Mouse (Mus musculus) gastrocnemius, postnatal 4 days (tissue): ENCODE measurements around the gene Hoxb3. TPM values are rescaled to one million over a fixed set of nuclear protein-coding genes. Genes with fewer than 3 reads are reported as not detected.

Source experiments
- DNase-seq, 2 experiments: peaks; one replicate each; pipeline ENCODE4 v3.0.0; 2021 to 2022; ENCODE audit warnings: low spot score in 2 of 2, mixed read lengths in 2 of 2
- total RNA-seq, 2 experiments: library from RNA; stranded (reverse); gene quantifications; 2 replicates each; pipeline ENCODE4 v1.2.3; 2021

Hoxb3 gene
- total RNA-seq, 2 experiments from 2014 or later, result 1.0 to 1.3 TPM

- DNase-seq, result no peak
These were observed 28.7 kb downstream of the Hoxb3 start for GRCm38 (mm10) chr11:96351831-96352230.

DNA sequence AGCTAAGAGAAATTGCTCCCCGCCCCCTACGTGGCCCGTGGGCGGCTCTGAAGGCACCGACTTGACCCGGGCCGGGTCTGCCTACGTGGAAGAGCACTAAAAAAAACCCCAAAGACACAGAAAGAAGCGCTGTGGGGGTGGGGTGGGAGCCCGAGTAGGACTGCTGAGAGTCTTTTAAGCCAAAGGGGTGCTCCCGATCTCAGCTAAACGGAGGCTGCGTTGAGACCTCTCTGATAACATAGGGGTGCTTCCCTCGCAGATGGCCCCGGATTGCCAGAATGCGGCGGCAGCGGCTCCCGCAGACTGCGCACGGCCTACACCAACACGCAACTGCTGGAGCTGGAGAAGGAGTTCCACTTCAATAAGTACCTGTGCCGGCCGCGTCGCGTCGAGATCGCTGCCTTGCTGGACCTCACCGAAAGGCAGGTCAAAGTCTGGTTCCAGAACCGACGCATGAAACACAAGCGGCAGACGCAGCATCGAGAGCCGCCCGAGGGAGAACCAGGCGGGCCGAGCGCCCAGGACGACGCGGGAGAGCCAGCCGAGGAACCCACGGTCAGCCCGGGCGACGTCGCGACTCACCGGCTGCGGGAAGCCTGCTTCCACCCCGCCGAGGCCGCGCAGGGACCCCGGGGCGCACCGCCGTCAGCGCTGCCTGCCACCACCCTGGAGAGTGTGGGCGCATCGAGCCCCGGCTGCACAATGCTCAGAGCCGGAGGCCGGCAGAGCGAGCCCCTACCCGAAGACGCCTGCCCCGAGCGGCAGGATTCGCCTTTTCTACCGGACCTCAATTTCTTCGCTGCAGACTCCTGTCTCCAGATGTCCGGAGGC lies 29.8 kb downstream of the Hoxb3 start:
- DNase-seq, result no peak

DNA sequence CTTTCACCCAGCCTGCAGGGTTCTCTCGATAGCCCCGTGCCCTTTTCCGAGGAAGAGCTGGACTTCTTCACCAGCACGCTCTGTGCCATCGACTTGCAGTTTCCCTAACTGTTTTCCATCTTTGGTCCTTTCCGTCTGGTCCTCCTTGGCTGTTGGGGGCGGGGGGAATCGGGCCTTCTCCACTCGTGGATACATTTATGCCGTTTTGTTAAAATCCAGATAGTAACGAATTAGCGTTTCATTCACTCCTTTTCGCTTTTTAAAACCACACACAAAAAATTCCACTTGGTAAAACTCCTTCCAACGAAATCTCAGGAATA lies 30.4 kb downstream of the Hoxb3 start:
- no peak for DNase-seq

- no peak for DNase-seq
These were observed 30.8 kb downstream of the Hoxb3 start for GRCm38 (mm10) chr11:96353939-96354338.

DNA sequence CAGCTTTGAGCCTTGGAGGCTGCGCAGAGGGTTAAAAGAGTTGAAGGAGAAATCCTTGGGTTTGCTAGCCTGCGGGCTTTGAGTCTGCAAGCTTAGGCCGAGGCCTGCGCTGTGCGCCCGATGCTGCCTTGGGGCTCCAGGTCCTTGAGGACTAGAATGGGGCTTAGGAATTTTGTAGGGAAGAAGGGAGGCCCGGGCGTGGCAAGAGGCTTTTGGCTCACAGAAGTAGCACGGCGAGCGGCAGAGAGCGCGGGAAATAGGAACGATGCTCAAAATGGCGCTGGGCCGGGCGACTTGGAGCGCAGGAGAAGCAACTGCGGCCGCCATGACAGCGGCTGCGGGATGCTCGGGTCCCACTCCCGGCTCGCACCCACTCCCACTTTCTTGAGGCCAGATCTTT lies 31.2 kb downstream of the Hoxb3 start:
- no peak for DNase-seq

- no peak for DNase-seq
These were observed 31.7 kb downstream of the Hoxb3 start for GRCm38 (mm10) chr11:96354801-96355311.

GRCm38 (mm10) chr11:96363807-96364206 lies 40.7 kb downstream of the Hoxb3 start:
- no peak for DNase-seq

DNA sequence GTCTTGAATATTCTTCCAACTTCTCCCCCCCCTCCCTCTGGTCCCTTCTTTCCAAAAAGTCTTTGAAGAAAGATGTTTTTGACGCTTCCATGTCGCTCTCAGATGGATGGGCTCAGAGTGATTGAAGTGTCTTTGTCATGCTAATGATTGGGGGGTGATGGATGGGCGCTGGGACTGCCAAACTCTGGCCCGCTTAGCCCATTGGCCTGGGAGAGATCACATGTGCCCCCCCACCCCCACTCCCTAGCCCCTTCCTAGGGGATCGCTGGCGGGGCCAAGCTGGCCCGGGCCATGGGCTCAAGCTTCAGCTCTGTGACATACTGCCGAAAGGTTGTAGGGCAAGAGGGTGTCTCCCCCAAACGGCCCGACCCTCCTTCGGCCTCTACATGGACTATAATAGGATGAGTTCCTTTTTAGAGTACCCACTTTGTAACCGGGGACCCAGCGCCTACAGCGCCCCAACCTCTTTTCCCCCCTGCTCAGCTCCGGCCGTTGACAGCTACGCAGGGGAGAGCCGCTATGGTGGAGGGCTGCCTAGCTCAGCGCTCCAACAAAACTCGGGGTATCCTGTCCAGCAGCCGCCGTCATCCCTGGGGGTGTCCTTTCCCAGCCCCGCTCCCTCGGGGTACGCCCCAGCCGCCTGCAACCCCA lies 42.4 kb downstream of the Hoxb3 start, which contains the start of gene Hoxb1:
TSS of gene Hoxb1 (plus strand) at position 312 of the 651 bp plus-strand sequence.
- DNase-seq, result no peak

DNA sequence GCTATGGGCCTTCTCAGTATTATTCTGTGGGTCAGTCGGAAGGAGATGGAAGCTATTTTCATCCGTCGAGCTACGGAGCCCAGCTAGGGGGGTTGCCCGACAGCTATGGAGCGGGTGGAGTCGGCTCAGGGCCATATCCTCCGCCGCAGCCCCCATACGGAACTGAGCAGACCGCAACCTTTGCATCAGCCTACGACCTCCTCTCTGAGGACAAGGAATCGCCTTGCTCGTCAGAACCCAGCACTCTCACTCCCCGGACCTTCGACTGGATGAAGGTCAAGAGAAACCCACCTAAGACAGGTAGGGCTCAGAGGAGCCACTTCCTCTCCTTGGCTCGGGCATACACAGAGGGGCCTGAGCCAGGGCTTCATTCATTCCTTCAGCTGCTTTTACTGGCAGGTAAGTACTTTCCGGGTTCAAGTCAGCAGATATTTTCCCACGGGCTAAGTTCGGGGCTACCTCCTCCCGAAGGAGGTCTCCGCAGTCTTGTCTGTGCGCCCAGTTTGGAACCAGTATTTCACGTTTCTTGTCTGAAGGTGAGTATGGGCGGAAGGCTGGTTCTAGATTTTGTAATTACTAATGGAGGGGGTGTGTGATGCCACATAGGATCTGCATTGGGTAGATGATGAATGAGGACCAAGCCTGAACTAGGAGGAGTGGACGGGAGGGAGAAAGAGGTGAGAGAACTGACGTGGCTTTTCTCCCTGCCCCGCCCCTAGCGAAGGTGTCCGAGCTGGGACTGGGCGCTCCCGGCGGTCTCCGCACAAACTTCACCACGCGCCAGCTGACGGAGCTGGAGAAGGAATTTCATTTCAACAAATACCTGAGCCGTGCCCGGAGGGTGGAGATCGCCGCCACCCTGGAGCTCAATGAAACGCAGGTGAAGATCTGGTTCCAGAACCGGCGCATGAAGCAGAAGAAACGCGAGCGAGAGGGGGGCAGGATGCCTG lies 43.2 kb downstream of the Hoxb3 start:
- no peak for DNase-seq

- DNase-seq, result no peak
These were observed 44.0 kb downstream of the Hoxb3 start for GRCm38 (mm10) chr11:96367141-96367540.

GRCm38 (mm10) chr11:96368686-96369085 lies 45.6 kb downstream of the Hoxb3 start:
- DNase-seq, result no peak

- DNase-seq, result no peak
These were observed 46.0 kb downstream of the Hoxb3 start for GRCm38 (mm10) chr11:96369140-96369539.

DNA sequence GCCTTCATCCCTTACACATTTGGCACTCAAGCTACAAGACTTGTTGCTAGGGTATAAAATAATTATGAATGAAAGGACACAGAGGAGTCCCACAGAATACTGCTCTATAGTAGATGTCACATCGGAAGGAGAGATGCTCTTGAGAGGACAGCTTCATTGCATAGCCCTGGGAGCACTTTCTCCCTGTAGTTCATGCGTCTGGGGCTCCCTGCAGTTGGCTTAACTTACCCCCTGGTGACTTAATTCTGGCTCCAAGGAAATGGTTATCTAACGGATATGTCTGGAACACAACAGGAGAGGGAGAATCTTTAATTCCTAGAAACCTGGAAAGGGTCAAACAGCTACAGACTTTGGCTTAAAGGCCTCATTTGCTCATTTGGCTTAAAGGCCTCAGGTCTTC lies 48.6 kb downstream of the Hoxb3 start:
- DNase-seq, result no peak

GRCm38 (mm10) chr11:96372519-96372918 lies 49.4 kb downstream of the Hoxb3 start:
- no peak for DNase-seq

DNA sequence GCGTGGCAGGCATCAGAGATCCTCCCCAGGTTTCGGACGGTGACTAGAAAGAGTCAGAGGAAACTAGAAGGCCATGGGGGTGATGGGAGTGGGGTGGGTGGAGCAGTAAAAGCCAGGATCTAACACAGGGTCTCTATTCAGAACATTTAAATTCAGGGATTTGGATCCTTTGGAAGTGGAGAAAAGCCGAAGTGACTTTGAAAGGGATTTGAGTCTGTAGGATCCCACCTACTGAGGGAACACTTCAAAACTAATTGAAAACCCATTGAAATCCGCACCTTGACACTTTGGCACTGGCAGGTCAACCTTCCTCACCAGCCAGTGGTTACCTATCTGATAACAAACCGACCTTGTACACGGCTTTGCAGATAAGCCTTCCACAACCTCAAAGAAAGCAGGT lies 51.7 kb downstream of the Hoxb3 start:
- no peak for DNase-seq

DNA sequence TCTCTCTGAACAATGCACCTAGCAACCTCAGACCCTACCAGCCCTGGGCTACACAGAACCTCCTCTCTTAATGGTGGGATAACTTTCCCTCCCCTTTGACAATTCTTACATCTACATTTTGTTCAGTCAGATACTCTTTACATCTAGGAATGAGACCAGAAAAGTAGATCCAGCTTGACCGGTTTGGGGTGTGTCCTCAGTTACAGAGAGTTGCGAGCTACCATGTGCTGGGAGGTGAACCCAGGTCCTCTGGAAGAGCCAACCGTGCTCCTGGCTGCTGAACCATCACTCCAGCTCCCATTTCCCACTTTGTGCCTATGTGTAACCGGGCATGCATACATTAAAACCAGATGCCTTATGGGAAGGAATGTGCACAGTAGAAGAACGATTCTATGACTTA lies 60.3 kb downstream of the Hoxb3 start:
- DNase-seq, result no peak

DNA sequence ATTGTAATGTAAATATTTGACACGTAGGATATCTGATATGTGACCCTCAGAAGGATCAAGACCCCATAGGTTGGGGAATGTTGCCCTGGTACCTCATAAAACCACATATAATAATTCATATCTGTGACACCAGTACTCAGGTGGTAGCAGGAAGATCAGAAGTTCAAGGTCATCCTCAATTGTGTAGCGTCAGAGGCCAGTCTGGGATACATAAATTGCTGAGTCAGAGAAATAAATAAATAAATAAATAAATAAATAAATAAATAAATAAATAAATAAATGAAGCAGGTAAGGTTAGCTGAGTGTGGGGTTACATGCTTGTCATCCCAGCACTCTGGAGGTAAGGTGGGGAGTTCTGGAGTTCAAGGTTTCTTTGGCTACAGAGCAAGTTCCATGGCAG lies 64.5 kb downstream of the Hoxb3 start:
- no peak for DNase-seq

DNA sequence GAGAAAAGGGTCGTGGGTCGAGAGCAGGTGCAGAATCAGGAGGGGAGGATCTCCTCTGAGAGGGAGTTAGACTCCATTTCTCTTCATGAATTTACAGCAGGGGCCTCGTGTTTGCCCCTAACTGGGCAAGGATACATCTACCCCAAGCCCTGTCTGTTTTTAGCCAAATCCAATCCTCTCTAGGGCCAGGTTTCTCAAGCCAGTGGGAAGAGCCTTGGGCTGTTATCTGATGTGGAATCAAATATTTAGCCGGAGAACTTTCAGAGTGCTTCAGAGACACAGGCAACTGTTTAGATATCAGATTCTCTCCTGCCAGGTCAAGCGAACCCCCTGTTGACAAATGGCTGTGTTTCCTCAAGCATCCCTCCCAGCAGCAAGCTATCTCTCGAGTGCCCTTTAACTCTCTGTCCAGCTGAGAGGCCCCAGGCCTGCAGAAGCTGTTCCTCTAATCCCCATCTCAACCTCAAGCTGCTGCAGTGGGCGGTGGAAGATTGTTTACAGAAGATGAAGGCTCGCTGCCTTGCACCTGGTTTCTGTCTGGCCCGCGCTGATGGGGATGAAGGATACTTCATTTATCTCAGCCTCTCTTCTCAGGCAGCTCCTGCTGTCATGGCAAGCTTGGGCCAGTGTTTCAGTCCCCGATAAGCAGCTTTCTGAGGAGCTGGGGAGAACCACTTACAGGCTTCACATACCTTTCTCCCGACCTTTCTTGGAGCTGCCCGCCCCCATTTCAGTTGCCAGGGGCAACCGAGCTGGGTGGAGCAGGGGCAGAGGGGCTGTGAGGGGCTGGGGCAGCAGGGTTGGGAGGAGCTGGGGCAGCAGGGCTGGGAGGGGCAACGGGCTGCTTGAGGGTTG lies 73.9 kb downstream of the Hoxb3 start:
- no peak for DNase-seq
